Mouse (Mus musculus): ENCODE results near the gene Nxpe4. TPM values are rescaled to one million over a fixed set of nuclear protein-coding genes. Genes with fewer than 3 reads are reported as not detected.

Nxpe4 gene
- polyA plus RNA-seq (2014; fragmentation: Illumina TruSeq; extraction: RNeasy Lipid Tissue Mini Kit (QIAGEN cat#74804); ENCODE audit: low read depth, low replicate concordance), result 184 TPM

GRCm38 (mm10) chr9:48161505-48162192 is at the start of gene Nxpe4:
Gene Nxpe4 (plus strand): TSS chr9:48162023.

GRCm38 (mm10) chr9:48353148-48353698 is 191.4 kb downstream of the Nxpe4 start, which contains the start of gene Nxpe2:
Gene Nxpe2 (minus strand): TSS chr9:48353454.

Other genes starting within 250 kb of the Nxpe4 start
- gene Nxpe2, start 191.4 kb downstream of the Nxpe4 start, polyA plus RNA-seq (2014; fragmentation: Illumina TruSeq; extraction: RNeasy Lipid Tissue Mini Kit (QIAGEN cat#74804); ENCODE audit: low read depth, low replicate concordance), result 364 TPM

Measured in sigmoid colon, adult 10 weeks (tissue).